Mouse (Mus musculus) bone marrow macrophage, adult 2 months (primary cell): ENCODE results near the gene Efna3. TPM values are rescaled to one million over a fixed set of nuclear protein-coding genes. Genes with fewer than 3 reads are reported as not detected.

Experiments used
- H3K27ac ChIP-seq: 2 replicates; pipeline ENCODE4 v1.5.1; 2012; ENCODE audit warnings: low read depth, low read length; ENCODE audit not compliant: insufficient read depth
- H3K4me1 ChIP-seq: 2 replicates; pipeline ENCODE4 v1.6.1; 2012; ENCODE audit warnings: low read length; ENCODE audit not compliant: control insufficient read depth, insufficient read depth
- H3K4me3 ChIP-seq: 2 replicates; pipeline ENCODE4 v1.5.1; 2012; ENCODE audit warnings: mild to moderate bottlenecking, low read length, moderate library complexity; ENCODE audit not compliant: insufficient read depth
- CTCF ChIP-seq: IDR thresholded peaks from 2 replicates; pipeline ENCODE4 v1.5.1; 2012; ENCODE audit warnings: low read depth, mild to moderate bottlenecking, low read length, moderate library complexity
- POLR2A ChIP-seq: IDR thresholded peaks from 2 replicates; pipeline ENCODE4 v1.6.1; 2012; ENCODE audit warnings: mild to moderate bottlenecking, low read depth, low read length, borderline replicate concordance
- polyA plus RNA-seq: library from polyadenylated mRNA; stranded (reverse); fragments of >200 nt; gene quantifications from 2 replicates; pipeline ENCODE4 v1.2.4, GENCODE M21; 2012; ENCODE audit not compliant: missing spikeins, insufficient read depth, insufficient read length

Efna3 gene
- polyA plus RNA-seq, 1 experiment = not detected

GRCm38 (mm10) chr3:89316833-89317232 lies 5.9 kb downstream of the Efna3 start:
- Histone ChIP-seq H3K4me1 (peaks cover 3% of the 10 kb centered on the region; the same call in 1 of the 2 replicates), H3K4me3 (no peak overlapping the region), H3K27ac (no peak overlapping the region)
- no peak for TF ChIP-seq POLR2A
- peak; percentile 66 for TF ChIP-seq CTCF

GRCm38 (mm10) chr3:89315930-89316831 lies 6.6 kb downstream of the Efna3 start:
- TF ChIP-seq POLR2A (no peak), CTCF (no peak)
- H3K4me3 ChIP-seq = no peak overlapping the region
- peaks cover 6% of the 10 kb centered on the region for H3K4me1 ChIP-seq
- H3K27ac ChIP-seq = no peak overlapping the region

- peaks cover 7% of the 10 kb centered on the region for H3K4me1 ChIP-seq
- TF ChIP-seq CTCF (peak; percentile 98), POLR2A (no peak)
- 0 out of 2 replicates have a peak overlapping the region, but pooled peaks have one; percentile 5 for H3K4me3 ChIP-seq
- no peak overlapping the region for H3K27ac ChIP-seq
These were observed 7.4 kb downstream of the Efna3 start for GRCm38 (mm10) chr3:89315195-89315929.

DNA sequence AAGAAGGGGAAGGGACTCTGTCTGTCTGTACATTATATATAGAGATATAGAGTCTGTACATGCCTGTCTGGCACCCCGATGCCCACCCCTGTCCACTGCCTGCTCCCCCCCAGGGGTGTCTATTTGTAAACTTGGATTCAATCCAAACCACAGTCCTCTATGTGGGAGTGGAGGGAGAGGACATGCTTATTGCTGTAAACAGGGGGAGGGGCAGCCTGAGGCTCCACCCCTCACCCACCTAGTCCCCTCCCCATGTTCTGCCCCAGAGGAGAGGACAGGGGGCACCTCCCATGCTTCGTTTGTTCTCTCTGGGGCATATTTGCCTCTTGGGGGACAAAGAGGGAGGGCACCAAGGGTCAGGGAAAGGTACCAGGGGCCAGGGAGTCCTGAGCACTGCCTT lies 8.0 kb downstream of the Efna3 start:
- Histone ChIP-seq H3K27ac (no peak overlapping the region), H3K4me3 (no peak overlapping the region), H3K4me1 (peaks cover 4% of the 10 kb centered on the region)
- TF ChIP-seq CTCF = no peak
- no peak for TF ChIP-seq POLR2A

- no peak overlapping the region for H3K27ac ChIP-seq
- H3K4me3 ChIP-seq = no peak overlapping the region
- TF ChIP-seq POLR2A (no peak), CTCF (no peak)
- peaks cover 4% of the 10 kb centered on the region for H3K4me1 ChIP-seq
These were observed 8.4 kb downstream of the Efna3 start for GRCm38 (mm10) chr3:89314340-89314739.

DNA sequence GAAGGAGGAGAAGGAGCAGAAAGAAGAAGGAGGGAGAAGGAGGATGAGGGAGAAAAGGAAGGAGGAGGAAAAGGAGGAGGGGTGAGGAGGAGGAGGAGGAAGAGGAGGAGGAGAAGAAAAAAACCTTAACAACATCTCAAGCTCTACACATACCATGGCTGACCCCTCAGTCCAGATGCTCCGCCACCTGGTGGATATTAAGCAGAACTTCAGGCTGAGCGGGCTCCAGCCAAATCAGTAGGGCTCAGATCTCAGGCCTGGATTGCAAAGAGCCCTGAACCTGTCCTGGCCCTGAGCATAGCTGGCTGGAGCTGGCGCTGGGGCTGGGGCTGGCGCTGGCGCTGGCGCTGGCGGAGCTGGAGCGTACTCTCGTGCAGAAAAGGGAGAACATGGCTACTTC lies 14.7 kb downstream of the Efna3 start:
- Histone ChIP-seq H3K27ac (no peak overlapping the region), H3K4me1 (peaks cover 4% of the 10 kb centered on the region; the same call in 1 of the 2 replicates), H3K4me3 (no peak overlapping the region)
- peak; percentile 61 for TF ChIP-seq CTCF
- no peak for TF ChIP-seq POLR2A

GRCm38 (mm10) chr3:89305551-89306325 lies 17.0 kb downstream of the Efna3 start:
- no peak overlapping the region for H3K27ac ChIP-seq
- no peak for TF ChIP-seq CTCF
- no peak for TF ChIP-seq POLR2A

DNA sequence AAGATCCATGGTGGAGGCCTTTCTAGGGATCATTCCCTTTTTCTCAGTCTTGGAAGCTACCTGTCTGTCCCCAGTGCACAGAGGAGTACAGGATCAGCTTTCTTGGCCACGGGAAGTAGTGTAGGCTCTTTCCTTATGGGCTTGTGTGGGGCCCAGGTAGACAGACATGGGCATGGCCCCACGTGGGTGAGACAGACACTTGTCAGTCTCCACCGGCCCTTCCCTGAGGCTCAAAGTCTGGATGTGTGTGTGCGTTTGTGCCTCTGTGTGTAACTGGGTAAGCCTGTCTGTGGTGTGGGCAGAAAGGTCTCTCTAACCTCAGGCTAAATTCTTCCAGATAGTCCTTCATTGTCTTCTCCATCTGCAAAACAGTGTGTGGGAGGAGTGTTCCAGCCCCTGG lies 17.7 kb downstream of the Efna3 start:
- H3K4me3 ChIP-seq = no peak overlapping the region
- no peak for TF ChIP-seq CTCF
- TF ChIP-seq POLR2A = no peak
- no peak overlapping the region for H3K27ac ChIP-seq
- no peaks in the 10 kb centered on the region for H3K4me1 ChIP-seq

More at GRCm38 (mm10) chr3:89305551-89306325, 17.0 kb downstream of the Efna3 start:
- H3K4me3 ChIP-seq = no peak overlapping the region
- H3K4me1 ChIP-seq = no peaks in the 10 kb centered on the region

- Histone ChIP-seq H3K4me1 (peaks cover 3% of the 10 kb centered on the region), H3K4me3 (no peak overlapping the region), H3K27ac (no peak overlapping the region)
- TF ChIP-seq POLR2A (no peak), CTCF (no peak)
These were observed 18.3 kb downstream of the Efna3 start for GRCm38 (mm10) chr3:89304440-89304839.

- H3K4me3 ChIP-seq = no peak overlapping the region
- no peak overlapping the region for H3K27ac ChIP-seq
- TF ChIP-seq CTCF (peak; percentile 22; the same call in 1 of the 2 replicates), POLR2A (no peak)
- peaks cover 28% of the 10 kb centered on the region for H3K4me1 ChIP-seq
These were observed 22.3 kb downstream of the Efna3 start for GRCm38 (mm10) chr3:89300514-89300913.
